Mouse (Mus musculus): ENCODE measurements around the gene Scfd2. TPM values are rescaled to one million over a fixed set of nuclear protein-coding genes. Genes with fewer than 3 reads are reported as not detected.

Scfd2 gene
- total RNA-seq, 2 experiments from 2014 or later = 29.3 to 32.7 TPM

- intact Hi-C loops (cut with DNase I) = loop anchor here (10.0 kb wide), 1 partner anchor 625 kb away; no protein-coding TSS in a partner anchor
- no peak for DNase-seq (ENCODE audit: low spot score in 2 of 2)
Measured at GRCm38 (mm10) chr5:74319551-74319950, 212.0 kb downstream of the Scfd2 start.

DNA sequence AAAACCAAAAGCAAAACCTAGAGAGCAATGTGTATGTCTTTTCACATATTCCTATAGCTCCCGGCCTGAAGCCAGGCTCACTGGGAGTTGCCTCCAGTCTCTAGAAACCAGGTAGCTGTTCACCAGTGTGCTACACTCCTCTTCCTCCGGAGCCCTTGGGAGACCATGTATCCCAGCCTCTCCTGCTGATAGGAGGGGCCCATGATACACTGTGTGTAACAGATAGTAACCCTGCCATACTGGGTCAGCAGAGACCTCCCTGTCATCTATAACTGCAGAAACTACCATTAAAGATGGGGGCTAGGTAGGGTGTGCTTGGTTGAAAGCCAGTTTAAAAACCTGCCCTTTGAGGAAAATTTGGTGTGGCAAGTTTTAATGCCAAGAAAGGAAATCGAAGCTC lies 214.4 kb downstream of the Scfd2 start:
- intact Hi-C loops (cut with DNase I) = loop anchor here (10.0 kb wide), 1 partner anchor 628 kb away; no protein-coding TSS in a partner anchor
- no peak for DNase-seq (ENCODE audit: low spot score in 2 of 2)

DNA sequence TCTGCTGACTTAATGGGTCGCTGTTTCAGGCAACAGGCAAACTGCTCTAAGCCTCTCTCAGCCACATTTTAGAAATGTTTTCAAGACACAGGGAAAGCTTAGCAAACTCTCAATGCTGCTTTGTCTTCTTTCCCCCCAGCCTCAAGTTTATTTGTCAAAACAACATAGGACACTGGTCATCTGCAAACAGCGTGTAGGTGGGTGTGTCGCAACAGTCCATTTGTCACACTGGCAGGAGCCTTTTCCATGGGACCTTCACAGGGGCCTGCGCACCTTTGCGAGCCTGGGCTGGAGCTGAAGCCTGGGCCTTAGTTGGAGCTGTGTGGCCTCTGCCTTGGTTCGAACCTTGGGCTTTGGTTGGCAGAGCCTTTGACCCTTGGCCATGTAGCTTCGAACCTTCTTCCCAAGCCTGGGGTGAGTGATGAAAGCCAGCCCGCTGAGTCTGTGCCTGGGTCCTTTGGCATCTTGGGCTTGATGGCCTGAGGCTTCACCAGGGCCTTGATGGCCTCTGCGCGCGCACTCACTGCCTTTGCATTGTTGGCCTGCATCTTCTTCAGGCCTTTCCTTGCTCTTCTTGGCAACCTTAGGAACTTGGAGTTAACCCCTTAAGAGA lies 215.1 kb downstream of the Scfd2 start:
- DNase-seq (ENCODE audit: low spot score in 2 of 2) = no peak
- intact Hi-C loops (cut with DNase I) = loop anchor here (10.0 kb wide), 1 partner anchor 628 kb away; no protein-coding TSS in a partner anchor

DNA sequence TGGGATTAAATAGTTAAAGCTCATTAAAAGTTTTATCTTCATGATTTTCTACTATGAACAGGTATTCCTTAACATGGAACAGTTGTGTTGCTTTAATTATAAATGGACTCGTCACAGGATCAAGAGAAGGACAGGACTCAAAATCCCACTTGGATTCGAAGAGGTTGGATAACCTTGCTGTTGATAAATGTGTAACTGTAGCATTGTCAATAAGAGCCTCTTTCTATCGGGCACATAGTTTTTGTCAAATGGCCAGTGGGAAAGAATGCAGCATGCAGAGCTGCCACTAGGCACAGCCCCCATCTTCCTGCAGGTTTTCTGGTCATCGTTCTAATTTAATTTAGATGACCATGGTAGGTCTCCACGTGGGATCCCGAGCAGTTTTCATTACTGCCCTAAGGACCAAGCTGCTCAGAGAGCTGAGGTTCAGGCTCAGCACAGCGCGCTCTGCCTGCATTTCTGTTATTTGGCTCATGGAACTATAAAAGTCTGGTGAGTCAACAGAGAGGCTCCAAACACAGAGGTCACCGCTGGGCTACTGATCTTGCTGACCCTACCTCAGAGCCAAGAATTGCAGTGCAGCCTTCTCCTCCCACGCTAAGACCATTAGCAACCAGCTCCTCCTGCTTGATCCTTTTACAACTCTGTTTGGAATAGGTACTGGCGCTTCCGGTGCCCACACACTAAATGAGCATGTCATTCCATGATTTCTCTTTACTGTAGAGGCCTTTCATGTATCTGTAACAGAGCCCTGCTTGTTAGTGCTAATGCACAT lies 215.9 kb downstream of the Scfd2 start:
- intact Hi-C loops (cut with DNase I) = loop anchor here (10.0 kb wide), 1 partner anchor 629 kb away; no protein-coding TSS in a partner anchor
- DNase-seq (ENCODE audit: low spot score in 2 of 2) = no peak

DNA sequence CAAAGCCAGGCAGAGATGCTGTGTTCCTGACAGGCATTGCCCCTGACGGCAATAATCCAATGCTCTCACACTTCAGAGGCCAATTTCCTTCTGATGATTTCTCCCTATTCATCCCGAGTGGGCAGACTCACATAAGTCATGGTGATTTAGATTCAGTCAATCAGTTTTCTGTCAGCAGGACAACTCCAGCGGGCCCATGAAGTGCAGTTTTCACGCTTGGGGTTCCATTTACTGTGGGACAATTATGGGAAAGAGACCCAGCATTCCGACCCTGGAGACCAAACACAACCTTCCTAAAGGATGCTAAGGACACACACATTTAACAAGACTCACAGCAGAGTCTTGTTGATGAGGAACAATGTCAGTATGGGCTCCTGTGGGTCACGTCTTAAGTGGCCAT lies 217.1 kb downstream of the Scfd2 start:
- DNase-seq (ENCODE audit: low spot score in 2 of 2) = no peak
- intact Hi-C loops (cut with DNase I) = loop anchor here (5.0 to 10.0 kb wide), 4 partner anchors 118 to 843 kb away; partner anchors contain the start of gene Scfd2

DNA sequence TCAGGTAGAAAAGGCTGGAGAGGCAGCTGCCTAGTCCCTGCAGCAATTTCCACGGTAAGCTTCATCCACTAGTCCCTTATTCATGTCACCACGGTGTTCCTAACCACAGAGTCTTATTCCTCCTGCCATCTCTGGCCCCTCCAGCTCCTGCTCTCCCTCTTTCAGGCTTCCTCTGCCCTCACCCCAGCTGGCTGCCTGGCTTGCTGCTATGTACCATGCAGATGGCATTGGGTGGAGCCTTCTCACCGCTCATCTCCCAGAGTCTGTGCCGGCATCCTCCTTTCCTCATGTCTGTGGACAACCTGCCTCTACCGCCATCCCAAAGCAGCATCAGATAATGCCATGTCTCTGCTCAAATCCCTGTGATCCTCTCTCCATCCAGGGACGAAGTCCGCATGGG lies 218.0 kb downstream of the Scfd2 start:
- no peak for DNase-seq (ENCODE audit: low spot score in 2 of 2)
- intact Hi-C loops (cut with DNase I) = loop anchor here (5.0 to 10.0 kb wide), 4 partner anchors 119 to 844 kb away; partner anchors contain the start of gene Scfd2

- intact Hi-C loops (cut with DNase I) = loop anchor here (5.0 to 10.0 kb wide), 4 partner anchors 120 to 845 kb away; partner anchors contain the start of gene Scfd2
- no peak for DNase-seq (ENCODE audit: low spot score in 2 of 2)
Measured at GRCm38 (mm10) chr5:74311865-74312264, 219.7 kb downstream of the Scfd2 start.

DNA sequence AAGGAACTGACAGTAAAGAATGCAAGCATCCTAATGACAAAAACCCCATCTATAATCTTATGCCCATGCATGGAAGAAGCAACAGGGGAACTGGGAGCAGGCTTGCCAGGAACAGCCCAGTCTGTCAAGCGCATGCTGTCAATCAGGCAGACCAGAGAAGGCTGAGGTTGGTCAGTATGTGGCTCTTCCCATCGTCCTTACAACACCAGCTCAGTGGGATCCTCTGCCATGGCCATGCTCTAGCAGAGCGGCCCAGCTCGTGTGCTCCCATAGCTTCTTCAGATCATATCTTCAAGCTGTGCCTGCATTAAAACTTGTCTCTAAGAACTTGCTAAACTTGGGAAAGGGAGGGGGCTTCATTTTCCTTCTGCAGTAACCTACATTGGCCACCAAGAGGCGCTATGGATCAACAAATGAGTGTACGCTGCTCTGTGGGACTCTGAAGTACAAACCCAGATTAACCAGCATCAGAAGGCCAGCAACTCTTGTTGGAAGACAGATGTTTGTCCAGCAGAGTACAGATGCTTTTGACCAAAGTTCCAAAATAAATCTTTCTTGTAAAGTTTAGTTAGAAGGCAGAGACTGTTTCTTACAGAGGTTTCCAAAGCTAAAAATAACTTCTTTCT lies 220.2 kb downstream of the Scfd2 start:
- DNase-seq (ENCODE audit: low spot score in 2 of 2) = peak; percentile 69 to 77
- intact Hi-C loops (cut with DNase I) = loop anchor here (5.0 to 10.0 kb wide), 4 partner anchors 121 to 846 kb away; partner anchors contain the start of gene Scfd2

GRCm38 (mm10) chr5:74310101-74310500 lies 221.5 kb downstream of the Scfd2 start:
- DNase-seq (ENCODE audit: low spot score in 2 of 2) = no peak
- intact Hi-C loops (cut with DNase I) = loop anchor here (5.0 to 10.0 kb wide), 4 partner anchors 122 to 847 kb away; partner anchors contain the start of gene Scfd2

- no peak for DNase-seq (ENCODE audit: low spot score in 2 of 2)
- intact Hi-C loops (cut with DNase I) = no loop called here
Measured at GRCm38 (mm10) chr5:74307242-74307641, 224.3 kb downstream of the Scfd2 start.

GRCm38 (mm10) chr5:74305533-74306189 lies 225.9 kb downstream of the Scfd2 start:
- intact Hi-C loops (cut with DNase I) = no loop called here
- no peak for DNase-seq (ENCODE audit: low spot score in 2 of 2)

DNA sequence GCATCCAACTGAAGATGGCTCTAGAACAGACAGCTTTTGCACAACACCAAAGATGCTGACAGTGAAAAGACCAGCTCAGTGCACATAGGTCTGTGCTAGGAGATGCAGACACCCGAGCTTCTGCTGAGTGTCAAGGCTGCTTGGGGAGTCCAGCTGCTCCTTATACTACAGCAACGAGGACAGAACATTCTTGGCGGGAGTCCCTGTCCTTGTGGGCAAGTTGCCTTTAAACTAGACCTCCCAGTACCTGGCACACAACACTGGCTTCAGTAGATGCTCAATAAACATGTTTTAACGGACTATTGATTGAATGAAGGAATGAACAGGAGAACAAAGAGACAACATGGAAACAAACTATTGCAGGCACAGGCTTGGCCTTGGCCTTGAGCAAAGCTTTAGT lies 226.8 kb downstream of the Scfd2 start:
- intact Hi-C loops (cut with DNase I) = no loop called here
- no peak for DNase-seq (ENCODE audit: low spot score in 2 of 2)

- no peak for DNase-seq (ENCODE audit: low spot score in 2 of 2)
- intact Hi-C loops (cut with DNase I) = no loop called here
Measured at GRCm38 (mm10) chr5:74302331-74302730, 229.2 kb downstream of the Scfd2 start.

- DNase-seq (ENCODE audit: low spot score in 2 of 2) = no peak
- intact Hi-C loops (cut with DNase I) = no loop called here
Measured at GRCm38 (mm10) chr5:74301443-74301842, 230.1 kb downstream of the Scfd2 start.

DNA sequence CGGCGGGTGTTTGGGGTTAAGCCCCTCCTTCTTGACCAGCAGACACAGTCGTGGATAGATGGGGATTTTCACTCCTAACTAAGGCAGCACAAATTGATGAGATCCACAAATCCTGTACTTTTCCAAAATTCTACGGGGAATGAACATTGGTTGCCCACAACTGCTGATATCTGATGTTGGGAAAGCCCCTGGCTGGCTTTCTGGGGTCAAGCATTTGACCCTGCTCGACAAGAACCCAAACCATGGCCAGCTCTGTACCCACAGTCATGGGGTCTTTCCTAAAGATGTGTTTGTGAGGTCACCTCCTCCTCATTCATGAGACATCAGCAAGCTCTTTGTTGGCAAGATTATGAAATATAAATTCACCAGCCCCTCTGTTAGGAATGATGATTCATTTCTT lies 230.6 kb downstream of the Scfd2 start:
- no peak for DNase-seq (ENCODE audit: low spot score in 2 of 2)
- intact Hi-C loops (cut with DNase I) = no loop called here

DNA sequence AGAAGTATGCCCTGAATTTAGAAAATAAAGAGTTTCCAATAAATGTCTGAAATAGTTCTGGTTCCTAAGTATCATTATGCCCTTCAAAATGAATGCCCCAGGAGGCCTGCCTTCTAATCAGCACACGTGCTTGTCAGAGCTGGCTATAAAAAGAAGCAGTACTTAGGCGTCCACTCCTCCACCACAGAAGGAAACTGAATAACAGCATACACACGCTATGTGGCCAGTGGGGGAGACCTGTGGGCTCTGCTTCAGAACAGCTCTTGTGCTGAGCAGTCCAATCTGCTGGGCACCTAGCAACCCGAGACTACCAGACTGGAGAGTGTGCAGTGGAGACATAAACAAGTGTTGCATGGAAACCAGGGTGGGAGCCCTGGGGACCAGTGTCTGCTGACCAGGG lies 231.4 kb downstream of the Scfd2 start:
- peak; percentile 35 to 77 for DNase-seq (ENCODE audit: low spot score in 2 of 2)
- intact Hi-C loops (cut with DNase I) = no loop called here

- intact Hi-C loops (cut with DNase I) = no loop called here
- no peak for DNase-seq (ENCODE audit: low spot score in 2 of 2)
Measured at GRCm38 (mm10) chr5:74297113-74297512, 234.4 kb downstream of the Scfd2 start.

GRCm38 (mm10) chr5:74296096-74296495 lies 235.5 kb downstream of the Scfd2 start:
- no peak for DNase-seq (ENCODE audit: low spot score in 2 of 2)
- intact Hi-C loops (cut with DNase I) = no loop called here

DNA sequence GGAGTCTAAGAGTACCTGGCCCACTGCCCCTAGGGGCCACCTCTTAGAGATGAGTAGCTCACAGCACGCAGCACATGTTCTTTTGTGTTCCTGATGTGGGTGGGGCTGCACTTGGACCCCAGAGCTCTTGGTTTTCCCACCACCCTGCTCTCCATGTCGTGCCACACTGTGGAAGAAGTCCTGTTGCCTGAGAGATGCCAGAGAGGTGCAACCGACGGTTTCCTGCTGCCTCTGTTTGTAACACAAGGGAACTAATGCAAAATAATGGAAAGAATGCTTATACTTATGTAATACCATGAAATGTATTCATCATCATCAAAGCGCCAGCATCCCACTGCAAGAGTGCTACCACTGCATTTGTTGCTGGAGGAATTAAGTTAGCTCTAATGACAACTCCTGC lies 238.0 kb downstream of the Scfd2 start:
- intact Hi-C loops (cut with DNase I) = no loop called here
- no peak for DNase-seq (ENCODE audit: low spot score in 2 of 2)

GRCm38 (mm10) chr5:74292050-74292449 lies 239.5 kb downstream of the Scfd2 start:
- DNase-seq (ENCODE audit: low spot score in 2 of 2) = no peak
- intact Hi-C loops (cut with DNase I) = no loop called here

Data from left cerebral cortex, postnatal 14 days (tissue).